ENCODE assay signal across 20 mouse cellular contexts in the genomic region with DNA sequence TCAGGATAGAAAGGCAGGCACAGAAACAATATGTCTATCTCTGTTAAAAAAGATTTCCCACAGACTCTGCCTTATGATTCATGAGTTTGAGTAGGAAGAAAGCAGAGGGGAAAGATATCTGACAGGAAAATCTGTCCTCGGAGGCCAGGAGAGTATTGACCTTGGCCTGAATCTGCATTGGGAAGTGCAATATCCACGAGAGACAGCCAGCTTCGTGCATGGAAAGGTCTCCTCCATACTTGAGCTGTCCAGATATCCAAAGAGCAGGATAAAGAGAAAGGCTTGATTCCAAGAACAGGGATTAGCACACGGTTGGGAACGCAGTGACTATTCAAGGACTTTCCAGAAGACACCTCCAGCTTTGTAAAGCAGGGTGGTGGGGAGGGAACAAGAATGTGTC. TPM values are rescaled to one million over a fixed set of nuclear protein-coding genes. Genes with fewer than 3 reads are reported as not detected.
A peak's percentile ranks its signal among the peaks of the same experiment; 100 is the strongest.
DNase-seq lines count a peak whose midpoint lies in the region; ATAC-seq and TF ChIP-seq lines count a peak whose summit lies in the region.
"Had no signal": no experiment of that assay in that cellular context is flagged by ENCODE, and none has a peak within 500 bp of the region (broad histone marks: within the 10 kb centered on the region; RNA-seq: fewer than 3 reads in every experiment).

No protein-coding gene starts in this region.

- peaks cover 65% of the 10 kb centered on the region for H3K36me3 ChIP-seq in heart, embryonic 14.5 days (ENCODE audit: control insufficient read depth, insufficient read depth, low read length)
- H3K36me3 ChIP-seq: embryonic facial prominence, embryonic 13.5 days; G1E; liver, embryonic 15.5 days had no signal

- H3K27ac ChIP-seq in heart, embryonic 14.5 days (replicated peaks in 1 of 2; ENCODE audit: control insufficient read depth in 1 of 2, insufficient read depth in 1 of 2, low read depth in 2 of 2, low read length in 2 of 2) = peak overlapping the region; percentile 24 to 76
- H3K27ac ChIP-seq in left cerebral cortex, adult 2 months = peak overlapping the region; percentile 12; the same call in 1 of the 2 replicates
- H3K27ac ChIP-seq: embryonic facial prominence, embryonic 13.5 days; liver, embryonic 15.5 days; midbrain, embryonic 15.5 days had no signal

- peaks cover 26 to 71% of the 10 kb centered on the region in 2 experiments for H3K4me1 ChIP-seq in heart, embryonic 14.5 days (ENCODE audit: control insufficient read depth in 2 of 2, insufficient read depth in 2 of 2, low read length in 2 of 2)
- H3K4me1 ChIP-seq: embryonic facial prominence, embryonic 13.5 days; liver, embryonic 15.5 days; megakaryocyte, embryonic 14.5 days; midbrain, embryonic 15.5 days had no signal

- DNase-seq in adrenal gland, adult (ENCODE audit: inconsistent age in 2 of 2, low spot score in 1 of 2) = peak; percentile 39 to 71
- DNase-seq in adrenal gland, postnatal 4 days (ENCODE audit: low spot score in 2 of 2) = no peak
- DNase-seq in heart, postnatal 10 days = no peak
- DNase-seq in left cerebral cortex, adult 2 months (ENCODE audit: extremely low spot score in 1 of 2, low spot score in 2 of 2) = no peak
- no peak for DNase-seq in left cerebral cortex, adult 9 months (ENCODE audit: low spot score in 2 of 2)
- DNase-seq in cerebellum, postnatal 25 days = no peak
- no peak for DNase-seq in right cerebral cortex, postnatal 25 days
- DNase-seq: cerebellum, adult 2 months; gastrocnemius, postnatal 14 days; kidney, postnatal 25 days; layer of hippocampus, adult 9-11 months; thymus, postnatal 14 days had no signal

- WGBS in heart, embryonic 14.5 days = 25% methylated on average over 5 of the region's 5 CpGs

- no peak; the same call in 1 of the 2 replicates for ATAC-seq in heart, embryonic 14.5 days (ENCODE audit: insufficient number of reproducible peaks, insufficient read depth, low FRiP score, low read depth)
- ATAC-seq: CD4-positive, CD25-positive, alpha-beta regulatory T cell, adult 4 months; midbrain, embryonic 15.5 days had no signal

- intact Hi-C loops in heart, postnatal 10 days (cut with DNase I) = no loop called here
- intact Hi-C loops in left cerebral cortex, adult 2 months (cut with DNase I) = no loop called here

- no peak overlapping the region for H3K9ac ChIP-seq in heart, embryonic 14.5 days (ENCODE audit: low read length)
- H3K9ac ChIP-seq: embryonic facial prominence, embryonic 13.5 days; liver, embryonic 15.5 days; midbrain, embryonic 15.5 days had no signal

- H3K4me2 ChIP-seq in heart, embryonic 14.5 days (ENCODE audit: low read length) = peak overlapping the region; percentile 23; the same call in 1 of the 2 replicates
- H3K4me2 ChIP-seq: embryonic facial prominence, embryonic 13.5 days; liver, embryonic 15.5 days; midbrain, embryonic 15.5 days had no signal

- no peak overlapping the region for H3K4me3 ChIP-seq in heart, embryonic 14.5 days (ENCODE audit: control insufficient read depth in 1 of 2, insufficient read depth in 1 of 2, low read depth in 1 of 2, low read length in 2 of 2)
- no peak overlapping the region for H3K4me3 ChIP-seq in left cerebral cortex, adult 2 months
- H3K4me3 ChIP-seq: embryonic facial prominence, embryonic 13.5 days; liver, embryonic 15.5 days; megakaryocyte, embryonic 14.5 days; midbrain, embryonic 15.5 days had no signal

- H3K27me3 ChIP-seq in heart, embryonic 14.5 days (ENCODE audit: control insufficient read depth, insufficient read depth, low read length) = no peaks in the 10 kb centered on the region
- H3K27me3 ChIP-seq: embryonic facial prominence, embryonic 13.5 days; liver, embryonic 15.5 days; midbrain, embryonic 15.5 days had no signal

- no peaks in the 10 kb centered on the region for H3K9me3 ChIP-seq in heart, embryonic 14.5 days (ENCODE audit: control insufficient read depth, low read length)
- H3K9me3 ChIP-seq: embryonic facial prominence, embryonic 13.5 days; G1E; liver, embryonic 15.5 days; midbrain, embryonic 15.5 days had no signal

- no peak for TF ChIP-seq CTCF in left cerebral cortex, adult 2 months (IDR thresholded peaks at IDR 0.05)

RNA-seq across cellular contexts. Expression of a gene that starts 43.2 kb away (rescaled TPM):
- 10 to 100 TPM; 31.3 to 36.9 TPM for total RNA-seq in adrenal gland, postnatal 4 days (2021)
- 358 and 365 TPM in 2 replicates for polyA plus RNA-seq in heart, embryonic 14.5 days (2014; fragmentation: Nextera tagmentation; extraction: Ambion mirVana)
- total RNA-seq in heart, postnatal 10 days (2021) = 1,000 to 10,000 TPM; 1,415 to 1,605 TPM
- 10 to 100 TPM; 56.3 to 62.8 TPM for total RNA-seq in left cerebral cortex, adult 2 months (2021)
- total RNA-seq: hematopoietic stem cell, adult 5-6 weeks had no signal
- polyA plus RNA-seq: G1E had no signal

RNA-seq across cellular contexts. Expression of a gene that starts 55.0 kb away (rescaled TPM):
- total RNA-seq in adrenal gland, postnatal 4 days (2021) = 10 to 100 TPM; 19.5 to 20.4 TPM
- 20.4 and 23.5 TPM in 2 replicates for polyA plus RNA-seq in heart, embryonic 14.5 days (2014; fragmentation: Nextera tagmentation; extraction: Ambion mirVana)
- 10 to 100 TPM; 13.0 to 15.3 TPM for total RNA-seq in heart, postnatal 10 days (2021)
- 10 to 100 TPM; 22.7 to 26.0 TPM for total RNA-seq in left cerebral cortex, adult 2 months (2021)

RNA-seq across cellular contexts. Expression of a gene that starts 55.1 kb away (rescaled TPM):
- 10 to 100 TPM; 30.7 to 31.4 TPM for total RNA-seq in adrenal gland, postnatal 4 days (2021)
- polyA plus RNA-seq in heart, embryonic 14.5 days (2014; fragmentation: Nextera tagmentation; extraction: Ambion mirVana) = 7.5 and 7.7 TPM in 2 replicates
- total RNA-seq in heart, postnatal 10 days (2021) = 10 to 100 TPM; 17.0 TPM
- 10 to 100 TPM; 39.3 to 43.4 TPM for total RNA-seq in left cerebral cortex, adult 2 months (2021)

Comparison
In these comparisons a context has a peak if more than half of its experiments do, and no peak if none do; other contexts are left out.
1. DNase-seq: peak in adrenal gland, adult (2 of 2); none in adrenal gland, postnatal 4 days (0 of 2), heart, postnatal 10 days (0 of 2), left cerebral cortex, adult 2 months (0 of 2), left cerebral cortex, adult 9 months (0 of 2), cerebellum, postnatal 25 days (0 of 2) and right cerebral cortex, postnatal 25 days (single experiment).
2. RNA of a gene that starts 43.2 kb away (total RNA-seq): 1,415 to 1,605 TPM in heart, postnatal 10 days; 56.3 to 62.8 TPM in left cerebral cortex, adult 2 months and 31.3 to 36.9 TPM in adrenal gland, postnatal 4 days; every median in the first group is over 10 times any median in the second.